ENCODE assay signal across 13 mouse cellular contexts in the genomic region with DNA sequence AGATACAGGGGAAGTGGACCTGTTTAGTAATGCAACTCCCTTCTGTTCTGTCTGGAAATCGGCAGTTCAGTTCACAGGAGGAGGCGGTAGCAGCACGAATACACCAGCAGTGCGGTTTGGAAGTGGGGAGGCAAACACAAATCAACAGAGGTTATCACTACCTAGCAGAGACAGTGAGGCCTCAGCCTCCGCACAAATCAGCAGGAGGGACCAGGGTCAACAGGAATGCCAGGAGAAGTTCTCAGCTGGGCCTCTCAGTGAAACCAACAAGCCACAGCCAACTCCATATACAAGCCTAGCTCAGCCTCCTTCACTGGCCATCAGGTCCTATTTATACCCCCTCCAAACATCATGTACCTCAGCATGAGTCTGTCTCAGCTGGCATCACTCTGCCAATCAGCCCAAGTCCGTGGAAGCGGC. TPM values are rescaled to one million over a fixed set of nuclear protein-coding genes. Genes with fewer than 3 reads are reported as not detected.
DNase-seq lines count a peak whose midpoint lies in the region; ATAC-seq lines count a peak whose summit lies in the region.
"Had no signal": no experiment of that assay in that cellular context is flagged by ENCODE, and none has a peak within 500 bp of the region (broad histone marks: within the 10 kb centered on the region; RNA-seq: fewer than 3 reads in every experiment).

No protein-coding gene starts in this region.

- peak; percentile 78 for DNase-seq in heart, embryonic 10.5 days (ENCODE audit: low spot score)
- DNase-seq in heart, adult 8-10 months (ENCODE audit: low spot score), result no peak
- DNase-seq in cerebellum, adult 11-12 months, result peak; percentile 56
- no peak for DNase-seq in adipocyte (ENCODE audit: low spot score)
- DNase-seq in natural killer cell, adult 2 months (ENCODE audit: low spot score in 2 of 2), result no peak
- DNase-seq: adrenal gland, adult 2 months; kidney, adult 11 months; kidney, postnatal 4 days; thymus, postnatal 4 days had no signal

- H3K4me2 ChIP-seq in heart, embryonic 13.5 days, result peak overlapping the region; percentile 44
- H3K4me2 ChIP-seq in liver, embryonic 16.5 days (ENCODE audit: low read depth, low read length), result peak overlapping the region; percentile 7; the same call in 1 of the 2 replicates
- H3K4me2 ChIP-seq: hindbrain, embryonic 12.5 days had no signal

- H3K27ac ChIP-seq in heart, embryonic 10.5 days, result peak overlapping the region; percentile 23; the same call in 1 of the 2 replicates
- peak overlapping the region; percentile 72 for H3K27ac ChIP-seq in heart, embryonic 13.5 days (replicated peaks)
- H3K27ac ChIP-seq in liver, embryonic 16.5 days (ENCODE audit: low read length), result peak overlapping the region; percentile 58
- H3K27ac ChIP-seq: embryonic facial prominence, embryonic 10.5 days; hindbrain, embryonic 12.5 days had no signal

- WGBS in heart, embryonic 10.5 days, result 48% methylated on average over 7 of the region's 7 CpGs
- 45% methylated on average over 7 of the region's 7 CpGs for WGBS in heart, embryonic 13.5 days
- WGBS in liver, embryonic 16.5 days (ENCODE audit: insufficient replicate concordance), result 41% methylated on average over 7 of the region's 7 CpGs

- ATAC-seq in heart, embryonic 13.5 days (ENCODE audit: extremely low read depth, insufficient number of reproducible peaks, low FRiP score, low TSS enrichment), result no peak
- peak; percentile 92 for ATAC-seq in liver, embryonic 16.5 days (ENCODE audit: low read depth)

- peaks cover 13% of the 10 kb centered on the region for H3K4me1 ChIP-seq in heart, embryonic 10.5 days
- peaks cover 41% of the 10 kb centered on the region for H3K4me1 ChIP-seq in heart, embryonic 13.5 days
- peaks cover 15% of the 10 kb centered on the region for H3K4me1 ChIP-seq in liver, embryonic 16.5 days (ENCODE audit: control insufficient read depth, low read depth, low read length)
- H3K4me1 ChIP-seq: embryonic facial prominence, embryonic 10.5 days; hindbrain, embryonic 12.5 days had no signal

- H3K9ac ChIP-seq in heart, embryonic 13.5 days, result peak overlapping the region; percentile 66
- H3K9ac ChIP-seq in liver, embryonic 16.5 days (ENCODE audit: low read depth, low read length), result peak overlapping the region; percentile 1; the same call in 1 of the 2 replicates
- H3K9ac ChIP-seq: hindbrain, embryonic 12.5 days had no signal

- no peaks in the 10 kb centered on the region for H3K36me3 ChIP-seq in heart, embryonic 10.5 days
- H3K36me3 ChIP-seq in heart, embryonic 13.5 days, result peaks cover 3% of the 10 kb centered on the region; the same call in 1 of the 2 replicates
- no peaks in the 10 kb centered on the region for H3K36me3 ChIP-seq in liver, embryonic 16.5 days (ENCODE audit: control insufficient read depth, insufficient read depth)
- H3K36me3 ChIP-seq: hindbrain, embryonic 12.5 days had no signal

- H3K4me3 ChIP-seq in heart, embryonic 10.5 days, result peak overlapping the region; percentile 30; the same call in 1 of the 2 replicates
- H3K4me3 ChIP-seq in heart, embryonic 13.5 days, result peak overlapping the region; percentile 5; the same call in 1 of the 2 replicates
- H3K4me3 ChIP-seq in liver, embryonic 16.5 days (ENCODE audit: low read depth, low read length), result peak overlapping the region; percentile 12; the same call in 1 of the 2 replicates
- H3K4me3 ChIP-seq: embryonic facial prominence, embryonic 10.5 days; hindbrain, embryonic 12.5 days had no signal

- H3K9me3 ChIP-seq in heart, embryonic 10.5 days, result no peaks in the 10 kb centered on the region
- no peaks in the 10 kb centered on the region for H3K9me3 ChIP-seq in heart, embryonic 13.5 days
- H3K9me3 ChIP-seq in liver, embryonic 16.5 days (replicated peaks; ENCODE audit: control insufficient read depth, low read length), result no peaks in the 10 kb centered on the region
- H3K9me3 ChIP-seq: embryonic facial prominence, embryonic 10.5 days; hindbrain, embryonic 12.5 days had no signal

- no peaks in the 10 kb centered on the region for H3K27me3 ChIP-seq in heart, embryonic 10.5 days (ENCODE audit: insufficient read depth, poor library complexity, severe bottlenecking)
- H3K27me3 ChIP-seq in heart, embryonic 13.5 days (replicated peaks), result no peaks in the 10 kb centered on the region
- H3K27me3 ChIP-seq in liver, embryonic 16.5 days (ENCODE audit: control insufficient read depth, insufficient read depth, low read depth, low read length), result no peaks in the 10 kb centered on the region
- H3K27me3 ChIP-seq: hindbrain, embryonic 12.5 days had no signal

RNA-seq across cellular contexts. Expression of gene Dusp16, which starts 10.9 kb away (rescaled TPM):
- polyA plus RNA-seq in heart, embryonic 10.5 days (2016; fragmentation: Nextera tagmentation; extraction: Ambion mirVana), result 13.2 and 16.7 TPM in 2 replicates
- total RNA-seq in heart, adult 8-10 months (2022), result 10 to 100 TPM; 17.9 to 28.5 (median 22.5) TPM
- polyA plus RNA-seq in heart, embryonic 13.5 days (2015; fragmentation: Nextera tagmentation; extraction: Ambion mirVana), result 14.2 and 16.6 TPM in 2 replicates
- polyA plus RNA-seq in liver, embryonic 16.5 days (2015; fragmentation: Nextera tagmentation; extraction: Ambion mirVana), result 5.7 and 6.1 TPM in 2 replicates

RNA-seq across cellular contexts. Expression of gene Crebl2, which starts 48.5 kb away (rescaled TPM):
- 1.00 and 1.0 TPM in 2 replicates for polyA plus RNA-seq in heart, embryonic 10.5 days (2016; fragmentation: Nextera tagmentation; extraction: Ambion mirVana)
- total RNA-seq in heart, adult 8-10 months (2022), result 10 to 100 TPM; 14.6 to 20.1 (median 17.0) TPM
- 1.6 and 1.8 TPM in 2 replicates for polyA plus RNA-seq in heart, embryonic 13.5 days (2015; fragmentation: Nextera tagmentation; extraction: Ambion mirVana)
- 3.1 and 3.3 TPM in 2 replicates for polyA plus RNA-seq in liver, embryonic 16.5 days (2015; fragmentation: Nextera tagmentation; extraction: Ambion mirVana)

Comparison
In these comparisons a context has a peak if more than half of its experiments do, and no peak if none do; other contexts are left out.
1. DNase-seq: peak in heart, embryonic 10.5 days (single experiment) and cerebellum, adult 11-12 months (single experiment); none in heart, adult 8-10 months (single experiment), adipocyte (single experiment) and natural killer cell, adult 2 months (0 of 2).
2. Peak in every context shown above with its lines, with median percentiles within 50 percentile points of each other: H3K27ac ChIP-seq and H3K4me3 ChIP-seq.